ENCODE assay signal across 22 mouse cellular contexts in the genomic region with DNA sequence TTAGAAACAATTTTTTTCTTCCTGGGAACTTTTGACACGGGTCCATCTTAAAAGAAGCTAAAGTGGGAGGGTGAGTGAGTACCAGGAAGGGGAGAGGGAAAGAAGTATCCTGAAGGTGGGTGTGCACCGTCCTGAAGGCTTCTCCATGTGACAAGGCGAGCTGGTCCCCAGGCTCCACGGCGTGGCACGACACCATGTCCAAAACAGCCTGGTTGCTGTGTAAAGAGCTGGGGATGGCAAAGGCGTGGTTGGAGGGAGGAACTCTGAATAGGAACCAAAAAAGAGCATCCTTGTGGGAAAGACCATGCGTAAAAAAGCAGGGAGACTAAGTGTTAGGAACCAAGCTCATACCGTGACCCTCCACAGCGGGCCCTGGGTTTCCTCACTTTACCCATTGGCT.
"Had no signal": no experiment of that assay in that cellular context is flagged by ENCODE, and none has a peak within 500 bp of the region (broad histone marks: within the 10 kb centered on the region; RNA-seq: fewer than 3 reads in every experiment).

No protein-coding gene starts in this region.

- H3K27me3 ChIP-seq: heart, embryonic 13.5 days; heart, embryonic 15.5 days; hindbrain, embryonic 12.5 days; intestine, embryonic 15.5 days; liver, embryonic 13.5 days had no signal

- DNase-seq: gastrocnemius, adult 2 months; gastrocnemius, postnatal 10 days; gastrocnemius, postnatal 25 days; heart, adult 2 months; heart, postnatal 4 days; kidney, adult 18-20 months; kidney, adult 8-10 months; kidney, postnatal 10 days; kidney, postnatal 25 days; kidney, postnatal 4 days; liver; liver, embryonic 13.5 days had no signal

- ATAC-seq: hindbrain, embryonic 16.5 days; inflammation-experienced regulatory T-cells, adult 6 months; intestine, embryonic 15.5 days; intestine, postnatal 0 days had no signal

- H3K4me1 ChIP-seq: heart, embryonic 13.5 days; heart, embryonic 15.5 days; hindbrain, embryonic 10.5 days; hindbrain, embryonic 12.5 days; intestine, embryonic 15.5 days; liver, embryonic 13.5 days had no signal

- H3K9me3 ChIP-seq: heart, embryonic 13.5 days; heart, embryonic 15.5 days; intestine, embryonic 15.5 days; liver, embryonic 13.5 days had no signal

- H3K36me3 ChIP-seq: hindbrain, embryonic 12.5 days; intestine, embryonic 15.5 days; liver, embryonic 13.5 days had no signal

- H3K4me3 ChIP-seq: gastrocnemius, adult 2 months; heart, adult 2 months; heart, embryonic 13.5 days; heart, embryonic 15.5 days; hindbrain, embryonic 10.5 days; hindbrain, embryonic 12.5 days; intestine, embryonic 15.5 days; layer of hippocampus, adult 2 months; left cerebral cortex, adult 2 months; liver, embryonic 13.5 days had no signal
